Mouse (Mus musculus) midbrain, embryonic 13.5 days (tissue): ENCODE measurements around the gene Tfrc. TPM values are rescaled to one million over a fixed set of nuclear protein-coding genes. Genes with fewer than 3 reads are reported as not detected.
A peak's percentile ranks its signal among the peaks of the same experiment; 100 is the strongest.

Experiments used
- ATAC-seq: fragments of 200-750 bp; cut with Nextera tagmentation; 2 replicates; pipeline ENCODE4 v1.8.0; 2017; ENCODE audit warnings: mild to moderate bottlenecking, moderate TSS enrichment, moderate library complexity
- H3K27ac ChIP-seq: fragments of 300-500 bp; sonication (generic); 2 replicates; pipeline ENCODE4 v1.5.1; 2015; ENCODE audit warnings: inconsistent platforms, mild to moderate bottlenecking, moderate library complexity
- H3K27me3 ChIP-seq: fragments of 300-500 bp; sonication (generic); 2 replicates; pipeline ENCODE4 v1.6.1; 2015; ENCODE audit warnings: mild to moderate bottlenecking, inconsistent platforms
- H3K36me3 ChIP-seq: fragments of 300-500 bp; sonication (generic); 2 replicates; pipeline ENCODE4 v1.6.1; 2015; ENCODE audit warnings: mild to moderate bottlenecking, inconsistent platforms
- H3K4me1 ChIP-seq: fragments of 300-500 bp; sonication (generic); replicated peaks from 2 replicates; pipeline ENCODE4 v1.6.1; 2015; ENCODE audit warnings: inconsistent platforms
- H3K4me2 ChIP-seq: fragments of 300-500 bp; sonication (generic); replicated peaks from 2 replicates; pipeline ENCODE4 v1.6.1; 2015; ENCODE audit warnings: moderate library complexity, mild to moderate bottlenecking, inconsistent platforms
- H3K4me3 ChIP-seq: fragments of 300-500 bp; sonication (generic); replicated peaks from 2 replicates; pipeline ENCODE4 v1.5.1; 2015; ENCODE audit warnings: mild to moderate bottlenecking, inconsistent platforms
- H3K9ac ChIP-seq: fragments of 300-500 bp; sonication (generic); replicated peaks from 2 replicates; pipeline ENCODE4 v1.6.1; 2015; ENCODE audit warnings: mild to moderate bottlenecking, inconsistent platforms
- H3K9me3 ChIP-seq: fragments of 300-500 bp; sonication (generic); 2 replicates; pipeline ENCODE4 v1.6.1; 2016; ENCODE audit warnings: mild to moderate bottlenecking, inconsistent platforms
- WGBS: fragments of 180-500 bp; shearing (Covaris S2); methylation state at CpG from one replicate; pipeline ENCODE4 v1.1.7; 2015; 5-methylcytosine and 5-hydroxymethylcytosine counted together
- polyA plus RNA-seq: library from polyadenylated mRNA; unstranded; fragments of >200 nt; fragmentation: Nextera tagmentation; extraction: Ambion mirVana; gene quantifications from 2 replicates; pipeline ENCODE4 v1.2.1, GENCODE M21; 2015

Tfrc gene
- polyA plus RNA-seq, 1 experiment from 2014 or later, result 35.8 TPM

DNA sequence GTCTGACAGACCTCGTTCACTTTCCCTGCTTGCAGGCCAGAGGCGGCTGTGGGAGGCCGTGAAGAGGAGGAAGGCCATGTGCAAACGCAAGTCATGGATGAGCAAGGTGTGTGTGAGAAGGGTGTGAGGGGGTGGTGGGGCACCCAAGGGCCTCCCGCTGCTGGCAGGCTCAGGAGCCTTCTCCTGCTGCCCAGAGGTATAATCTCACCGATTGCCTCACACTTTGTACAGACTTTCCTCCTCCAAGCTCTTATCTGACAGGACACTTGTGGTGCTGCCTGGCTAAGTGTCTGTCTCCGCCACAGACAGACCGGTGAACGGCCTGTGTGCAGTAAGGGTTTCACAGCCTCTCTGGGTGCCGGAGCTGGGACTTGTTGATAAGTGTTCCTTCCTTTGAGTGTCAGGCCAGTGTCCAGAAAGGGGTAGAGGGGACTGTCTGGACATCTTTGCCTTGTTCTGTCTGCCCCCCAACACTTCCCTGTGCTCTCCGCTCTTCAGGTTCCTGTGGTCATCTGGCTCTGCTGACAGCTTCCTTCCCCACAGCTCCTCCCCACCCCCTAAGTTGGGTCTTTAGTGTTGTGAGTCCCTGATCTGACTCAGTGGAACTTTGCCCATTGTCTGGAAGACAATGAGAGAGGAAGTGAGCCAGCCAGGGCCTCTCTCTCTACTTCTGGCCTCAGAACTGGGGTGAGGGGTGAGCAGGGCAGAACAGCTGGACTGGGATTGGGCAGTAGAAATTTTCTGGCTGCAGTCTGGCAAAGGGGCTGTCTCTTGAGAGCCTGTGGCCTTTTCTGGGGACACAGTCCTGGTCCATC, 57.3 kb downstream of the Tfrc start:
- no peak for ATAC-seq
- 0 out of 2 replicates have a peak overlapping the region, but pooled peaks have one; percentile 51 for H3K27ac ChIP-seq
- H3K4me2 ChIP-seq, result no peak overlapping the region
- no peak overlapping the region for H3K4me3 ChIP-seq
- peaks cover 19% of the 10 kb centered on the region for H3K36me3 ChIP-seq
- H3K27me3 ChIP-seq, result no peaks in the 10 kb centered on the region
- 47% methylated on average over 11 of the region's 11 CpGs for WGBS
- no peaks in the 10 kb centered on the region for H3K9me3 ChIP-seq
- no peak overlapping the region for H3K9ac ChIP-seq
- peaks cover 63% of the 10 kb centered on the region for H3K4me1 ChIP-seq

DNA sequence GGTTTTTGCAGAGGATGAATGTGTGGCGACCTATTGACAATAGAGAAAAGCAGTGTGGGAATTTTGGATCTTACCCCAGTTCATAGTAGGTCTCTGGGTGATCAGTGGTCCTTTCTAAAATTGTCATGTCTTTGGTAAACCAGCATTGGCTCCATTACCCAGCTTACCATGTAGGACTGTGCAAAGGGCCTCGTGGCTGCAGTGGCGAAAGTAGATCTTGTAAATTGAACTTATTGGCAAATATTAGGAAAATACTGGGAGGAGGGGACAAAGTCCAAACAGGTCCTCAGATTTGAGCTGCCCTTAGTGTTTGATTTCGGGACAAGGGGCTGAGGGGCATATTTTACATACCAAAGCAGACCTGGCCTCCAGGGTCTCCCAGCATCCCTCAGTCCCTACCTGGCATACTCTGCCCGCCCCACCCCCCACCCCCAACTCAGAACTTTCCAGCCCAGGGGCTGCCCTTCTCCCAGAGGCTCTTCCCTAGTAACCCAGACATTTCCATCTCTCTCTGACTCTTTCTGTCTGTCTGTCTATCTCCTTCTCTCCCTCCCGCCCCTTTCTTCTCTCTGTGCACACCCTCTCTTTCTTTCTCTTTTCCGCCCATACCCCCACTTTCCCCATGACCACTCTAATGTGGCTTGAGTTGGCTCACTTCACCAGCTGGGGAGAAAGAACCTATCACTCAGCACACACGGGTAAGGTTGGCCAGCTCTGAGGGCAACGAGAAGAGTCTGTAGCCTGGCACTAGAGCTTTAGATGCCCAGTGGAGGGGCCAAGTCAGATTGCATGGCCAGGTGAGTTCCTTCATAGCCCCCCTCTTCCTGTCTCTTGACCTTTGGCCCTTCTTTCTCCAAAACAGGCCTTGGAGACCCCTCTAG, 58.2 kb downstream of the Tfrc start:
- no peak overlapping the region for H3K27ac ChIP-seq

DNA sequence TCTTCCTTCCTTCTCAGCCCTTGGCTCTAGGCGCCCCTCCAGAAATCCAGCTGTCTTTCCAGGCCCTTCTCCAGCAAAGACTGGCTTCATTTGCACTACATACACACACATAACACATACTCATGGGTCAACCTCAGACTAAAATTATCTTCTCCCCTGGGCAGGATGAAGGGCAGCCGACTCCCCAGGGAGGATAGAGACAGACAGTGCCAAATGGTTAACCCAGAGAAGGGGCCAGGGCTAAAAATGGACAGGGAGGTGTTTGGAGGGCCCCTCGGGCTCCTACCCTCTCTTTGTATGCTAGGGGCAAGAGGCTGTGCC, 58.8 kb downstream of the Tfrc start:
- WGBS, result 87% methylated on average over 3 of the region's 3 CpGs
- peaks cover 48% of the 10 kb centered on the region for H3K4me1 ChIP-seq
- H3K27me3 ChIP-seq, result no peaks in the 10 kb centered on the region
- no peak overlapping the region for H3K4me3 ChIP-seq
- H3K9ac ChIP-seq, result no peak overlapping the region
- ATAC-seq, result no peak
- no peak overlapping the region for H3K4me2 ChIP-seq
- H3K27ac ChIP-seq, result no peak overlapping the region
- peaks cover 34% of the 10 kb centered on the region for H3K36me3 ChIP-seq
- no peaks in the 10 kb centered on the region for H3K9me3 ChIP-seq

More for the DNA sequence above, 58.2 kb downstream of the Tfrc start:
- Histone ChIP-seq H3K9me3 (no peaks in the 10 kb centered on the region), H3K9ac (no peak overlapping the region), H3K36me3 (peaks cover 28% of the 10 kb centered on the region), H3K4me1 (peaks cover 54% of the 10 kb centered on the region), H3K4me3 (no peak overlapping the region), H3K4me2 (no peak overlapping the region), H3K27me3 (no peaks in the 10 kb centered on the region)
- ATAC-seq, result no peak
- WGBS, result 65% methylated on average over 9 of the region's 9 CpGs

DNA sequence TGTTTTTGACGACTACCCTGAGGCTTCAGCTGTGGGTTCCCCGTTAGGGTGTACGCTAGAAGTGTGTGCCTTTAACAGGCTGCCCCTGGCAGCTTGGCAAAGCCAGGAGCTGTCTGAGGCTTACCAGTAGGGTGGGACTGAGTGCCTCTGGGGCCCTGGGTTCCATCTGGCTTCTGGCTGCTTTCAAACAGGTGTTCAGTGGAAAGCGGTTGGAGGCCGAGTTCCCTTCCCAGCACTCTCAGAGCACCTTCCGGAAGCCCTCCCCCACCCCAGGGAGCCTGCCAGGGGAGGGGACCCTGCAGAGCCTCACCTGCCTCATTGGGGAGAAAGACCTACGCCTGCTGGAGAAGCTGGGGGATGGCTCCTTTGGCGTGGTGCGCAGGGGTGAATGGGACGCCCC, 59.3 kb downstream of the Tfrc start:
- no peaks in the 10 kb centered on the region for H3K9me3 ChIP-seq
- WGBS, result 70% methylated on average over 10 of the region's 10 CpGs
- no peak overlapping the region for H3K9ac ChIP-seq
- H3K4me3 ChIP-seq, result no peak overlapping the region
- H3K27me3 ChIP-seq, result no peaks in the 10 kb centered on the region
- H3K36me3 ChIP-seq, result peaks cover 39% of the 10 kb centered on the region
- no peak for ATAC-seq
- no peak overlapping the region for H3K4me2 ChIP-seq
- H3K27ac ChIP-seq, result no peak overlapping the region
- peaks cover 44% of the 10 kb centered on the region for H3K4me1 ChIP-seq

DNA sequence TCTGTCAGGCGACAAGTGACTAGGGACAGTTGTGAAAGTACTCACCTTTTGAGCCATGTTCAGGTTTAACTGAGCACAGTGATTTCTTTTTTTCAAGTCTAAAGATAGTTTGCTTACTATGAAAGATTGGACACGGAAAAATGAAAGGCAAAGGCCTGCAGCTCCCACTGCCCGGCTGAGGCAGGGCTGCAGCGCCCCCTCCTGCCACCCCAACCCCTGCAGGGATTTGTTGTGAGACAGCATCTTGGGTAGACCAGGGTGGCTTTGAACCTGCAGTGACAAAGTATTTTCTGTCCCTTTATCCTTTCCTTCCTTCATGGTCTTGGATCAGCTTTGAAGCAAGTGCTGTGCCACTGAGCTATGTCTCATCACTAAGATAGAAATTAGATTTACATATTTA, 59.8 kb downstream of the Tfrc start:
- Histone ChIP-seq H3K36me3 (peaks cover 44% of the 10 kb centered on the region), H3K4me2 (no peak overlapping the region), H3K9me3 (no peaks in the 10 kb centered on the region), H3K27ac (no peak overlapping the region), H3K4me3 (no peak overlapping the region), H3K4me1 (peaks cover 40% of the 10 kb centered on the region), H3K9ac (no peak overlapping the region), H3K27me3 (no peaks in the 10 kb centered on the region)
- ATAC-seq, result no peak
- 73% methylated on average over 4 of the region's 4 CpGs for WGBS

DNA sequence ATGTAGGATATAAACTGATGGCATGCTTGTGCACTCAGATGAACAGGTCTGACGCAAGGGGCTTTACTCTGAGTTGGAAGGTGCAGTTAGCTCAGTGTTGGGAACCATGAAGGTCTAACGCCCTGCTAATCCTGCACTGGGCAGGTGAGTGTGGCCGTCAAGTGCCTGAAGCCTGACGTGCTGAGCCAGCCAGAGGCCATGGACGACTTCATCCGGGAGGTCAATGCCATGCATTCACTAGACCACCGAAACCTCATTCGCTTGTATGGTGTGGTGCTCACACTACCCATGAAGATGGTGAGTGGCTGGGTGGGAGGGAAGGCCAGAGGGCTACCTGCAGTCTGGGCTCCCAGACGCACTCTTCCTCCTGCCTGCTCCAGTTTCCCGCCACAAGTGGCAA, 60.5 kb downstream of the Tfrc start:
- 97% methylated on average over 10 of the region's 10 CpGs for WGBS
- Histone ChIP-seq H3K4me1 (peaks cover 32% of the 10 kb centered on the region), H3K27me3 (no peaks in the 10 kb centered on the region), H3K27ac (no peak overlapping the region), H3K9me3 (no peaks in the 10 kb centered on the region), H3K4me3 (no peak overlapping the region), H3K9ac (no peak overlapping the region), H3K4me2 (no peak overlapping the region), H3K36me3 (peaks cover 49% of the 10 kb centered on the region)
- ATAC-seq, result no peak

DNA sequence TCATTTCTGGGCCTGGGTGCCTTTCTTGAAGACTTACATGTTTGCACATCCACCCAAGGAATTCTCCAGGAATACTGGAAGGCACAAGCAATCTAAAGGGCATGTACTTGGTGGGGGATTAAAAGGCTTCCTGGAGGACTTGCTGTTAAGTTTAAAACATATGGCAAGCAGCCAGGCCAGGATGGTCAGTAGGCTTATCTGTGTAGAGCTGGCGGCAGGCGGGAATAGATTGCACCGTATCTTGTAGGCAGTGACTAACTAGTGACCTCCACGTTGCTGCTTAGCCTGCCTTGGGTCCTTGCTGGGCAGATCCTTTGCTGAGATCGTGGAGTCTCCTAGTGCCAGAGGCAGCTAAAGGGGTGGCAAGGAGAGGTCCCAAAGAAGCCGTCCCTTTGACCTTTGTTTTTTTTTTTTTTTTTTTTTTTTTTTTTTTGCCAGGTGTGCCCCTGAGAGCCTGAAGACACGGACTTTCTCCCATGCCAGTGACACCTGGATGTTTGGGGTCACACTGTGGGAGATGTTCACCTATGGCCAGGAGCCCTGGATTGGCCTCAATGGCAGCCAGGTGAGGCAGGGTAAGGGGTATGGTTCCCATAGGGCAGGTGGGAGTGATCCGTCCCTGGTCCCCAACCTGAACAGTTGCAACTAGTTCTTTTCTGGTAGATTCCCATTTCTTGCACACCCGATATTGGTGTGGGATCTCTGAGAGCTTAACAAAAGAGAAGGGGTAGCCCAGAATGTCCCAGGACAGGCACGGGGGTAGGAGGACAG, 61.8 kb downstream of the Tfrc start:
- Histone ChIP-seq H3K4me1 (peaks cover 22% of the 10 kb centered on the region), H3K27me3 (no peaks in the 10 kb centered on the region), H3K9ac (no peak overlapping the region), H3K4me3 (no peak overlapping the region), H3K27ac (no peak overlapping the region), H3K9me3 (no peaks in the 10 kb centered on the region), H3K4me2 (no peak overlapping the region), H3K36me3 (peaks cover 62% of the 10 kb centered on the region)
- WGBS, result 93% methylated on average over 10 of the region's 10 CpGs
- no peak for ATAC-seq

DNA sequence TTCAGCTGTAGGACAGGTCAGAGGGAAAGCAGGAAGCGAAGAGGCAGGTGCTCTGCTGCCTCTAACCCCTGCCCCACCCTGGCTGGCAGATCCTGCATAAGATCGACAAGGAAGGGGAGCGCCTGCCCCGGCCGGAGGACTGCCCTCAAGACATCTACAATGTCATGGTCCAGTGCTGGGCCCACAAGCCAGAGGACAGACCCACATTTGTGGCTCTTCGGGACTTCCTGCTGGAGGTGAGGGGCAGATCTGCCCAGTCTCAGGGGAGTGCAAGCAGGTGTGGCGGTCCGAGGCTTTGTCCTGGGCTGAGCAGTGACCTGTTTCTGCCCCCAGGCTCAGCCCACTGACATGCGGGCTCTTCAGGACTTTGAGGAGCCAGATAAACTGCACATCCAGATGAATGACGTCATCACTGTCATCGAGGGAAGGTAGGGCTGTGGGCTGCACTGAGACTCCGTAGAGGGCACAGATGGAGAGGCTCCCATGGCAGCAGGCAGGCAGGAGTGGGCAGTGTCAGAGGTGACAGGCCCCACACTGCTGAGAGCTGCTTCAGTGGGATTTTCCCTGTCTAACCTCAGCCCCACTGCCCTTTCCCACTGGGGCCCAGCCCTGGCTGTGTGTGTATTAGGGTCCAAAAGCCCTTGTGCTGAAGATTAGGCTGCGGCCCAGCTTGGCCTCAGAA, 62.6 kb downstream of the Tfrc start:
- H3K4me1 ChIP-seq, result peaks cover 14% of the 10 kb centered on the region
- ATAC-seq, result no peak
- WGBS, result 92% methylated on average over 13 of the region's 13 CpGs
- H3K27me3 ChIP-seq, result no peaks in the 10 kb centered on the region
- no peak overlapping the region for H3K27ac ChIP-seq
- H3K4me2 ChIP-seq, result no peak overlapping the region
- H3K9ac ChIP-seq, result no peak overlapping the region
- no peaks in the 10 kb centered on the region for H3K9me3 ChIP-seq
- H3K36me3 ChIP-seq, result peaks cover 70% of the 10 kb centered on the region
- no peak overlapping the region for H3K4me3 ChIP-seq

DNA sequence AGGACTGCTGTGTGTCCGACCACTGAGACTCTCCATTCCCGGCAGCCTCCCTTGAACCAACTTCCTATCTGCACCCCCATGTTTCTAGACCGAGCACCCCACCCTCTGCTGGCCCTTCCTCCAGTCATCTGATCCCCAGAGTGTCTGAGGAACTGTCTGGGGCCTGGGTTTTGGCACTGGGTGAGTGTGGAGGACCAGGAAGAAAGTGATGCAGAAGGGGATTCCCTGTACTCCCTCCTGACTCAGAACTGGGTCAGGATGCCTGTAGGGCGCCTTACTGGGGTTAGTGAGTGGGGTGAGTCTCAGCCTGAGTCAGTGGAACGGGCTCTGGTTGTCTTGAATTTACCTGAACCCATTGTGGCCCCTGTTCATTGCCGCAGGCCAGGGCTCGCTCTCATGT, 63.5 kb downstream of the Tfrc start:
- Histone ChIP-seq H3K27ac (no peak overlapping the region), H3K4me3 (no peak overlapping the region), H3K9me3 (no peaks in the 10 kb centered on the region), H3K4me2 (no peak overlapping the region), H3K27me3 (no peaks in the 10 kb centered on the region), H3K36me3 (peaks cover 79% of the 10 kb centered on the region), H3K4me1 (peaks cover 8% of the 10 kb centered on the region; the same call in 1 of the 2 replicates), H3K9ac (no peak overlapping the region)
- ATAC-seq, result no peak
- 91% methylated on average over 7 of the region's 7 CpGs for WGBS

DNA sequence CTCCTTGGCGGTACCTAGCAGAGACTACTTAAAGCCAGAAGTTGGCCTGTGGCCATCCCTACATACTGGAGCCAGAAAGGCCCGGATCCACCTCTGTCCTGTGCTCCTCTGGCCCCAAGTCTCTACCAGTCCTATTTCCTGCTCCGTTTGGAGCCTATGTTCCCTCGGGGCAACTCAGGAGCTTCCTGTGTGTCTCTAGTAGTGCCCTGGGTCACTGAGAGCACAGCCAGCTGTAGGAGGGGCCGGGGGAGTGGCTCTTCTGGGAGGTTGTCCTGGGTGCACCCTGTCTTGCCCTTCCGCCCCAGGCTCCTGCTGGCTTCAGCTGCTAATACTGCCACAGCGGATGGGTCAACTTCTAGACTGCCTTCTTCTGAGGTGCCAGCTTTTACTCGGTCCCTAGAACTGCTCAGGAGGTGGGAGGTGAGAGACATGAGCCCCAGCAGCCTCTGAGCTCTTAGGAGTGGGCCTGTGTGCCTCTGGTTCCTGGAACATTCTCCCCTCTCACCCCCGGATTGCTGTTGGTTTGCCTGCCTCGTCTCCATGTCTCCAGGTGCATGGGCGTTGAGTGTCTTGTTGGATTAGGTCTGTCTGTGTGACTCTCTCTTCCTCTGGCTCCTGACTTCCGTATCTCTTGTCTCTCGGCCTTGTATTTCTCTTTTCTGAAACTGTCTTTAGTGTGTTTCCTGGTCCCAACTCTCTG, 64.3 kb downstream of the Tfrc start:
- Histone ChIP-seq H3K4me3 (no peak overlapping the region), H3K36me3 (peaks cover 86% of the 10 kb centered on the region), H3K27ac (no peak overlapping the region), H3K4me2 (no peak overlapping the region), H3K9ac (0 out of 2 replicates have a peak overlapping the region, but pooled peaks have one; percentile 6), H3K4me1 (peaks cover 3% of the 10 kb centered on the region; the same call in 1 of the 2 replicates), H3K27me3 (no peaks in the 10 kb centered on the region), H3K9me3 (no peaks in the 10 kb centered on the region)
- WGBS, result 89% methylated on average over 13 of the region's 13 CpGs
- ATAC-seq, result no peak

DNA sequence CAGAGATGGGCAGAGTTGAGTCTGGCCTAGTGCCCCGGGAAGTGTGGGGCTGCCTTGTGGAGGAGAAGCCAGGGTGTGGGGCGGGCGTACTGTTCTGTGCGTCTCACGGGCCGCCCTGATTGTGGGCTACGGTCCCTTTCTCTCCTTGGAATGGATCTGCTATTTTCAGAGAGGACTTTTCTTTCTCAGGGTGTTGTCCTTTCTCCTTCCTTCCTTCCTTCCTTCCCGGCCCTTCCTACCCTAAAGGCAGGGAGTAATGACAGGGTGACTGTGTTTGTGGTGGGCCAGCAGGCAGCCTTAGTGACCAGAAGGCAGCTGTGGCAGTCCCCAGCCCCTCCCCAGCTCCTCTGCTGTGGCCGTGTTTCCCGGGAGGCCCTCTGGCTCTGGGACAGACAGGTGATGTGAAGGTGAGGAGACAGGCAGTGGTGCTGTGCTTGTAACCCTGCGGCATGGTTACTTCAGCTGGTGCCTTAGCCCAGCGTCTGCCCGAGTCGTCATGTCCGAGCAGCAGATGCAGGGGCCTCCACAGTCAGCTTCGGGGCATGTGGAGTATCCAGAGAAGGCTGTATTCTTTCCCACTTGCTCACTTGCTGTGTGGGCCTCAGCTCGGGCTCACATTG, 65.5 kb downstream of the Tfrc start:
- ATAC-seq, result no peak
- Histone ChIP-seq H3K27me3 (no peaks in the 10 kb centered on the region), H3K4me1 (no peaks in the 10 kb centered on the region; the same call in 1 of the 2 replicates), H3K4me2 (no peak overlapping the region), H3K9me3 (no peaks in the 10 kb centered on the region), H3K27ac (no peak overlapping the region), H3K9ac (no peak overlapping the region), H3K4me3 (no peak overlapping the region), H3K36me3 (peaks cover 95% of the 10 kb centered on the region)
- WGBS, result 91% methylated on average over 17 of the region's 17 CpGs
